Mouse (Mus musculus) CD8-positive naive resting alpha-beta T cell, adult 57 days (primary cell): ENCODE data around the gene Soga1. TPM values are rescaled to one million over a fixed set of nuclear protein-coding genes. Genes with fewer than 3 reads are reported as not detected.

ENCODE experiments used
- total RNA-seq: library from RNA; stranded (reverse); gene quantifications from one replicate; pipeline ENCODE4 v1.2.4, GENCODE M21; 2023

The Soga1 gene
- 0.46 TPM for total RNA-seq

GRCm38 (mm10) chr2:157078793-157079700 is at the start of gene Soga1:
Gene Soga1 (minus strand): TSS chr2:157079254.

GRCm38 (mm10) chr2:157086796-157087195 is 7.7 kb upstream of the Soga1 start, which contains the start of gene Tldc2:
Gene Tldc2 (plus strand): TSS chr2:157087055.

GRCm38 (mm10) chr2:157006511-157007233 is 72.4 kb downstream of the Soga1 start, which contains the start of gene Dsn1:
Gene Dsn1 (minus strand): TSS chr2:157007154.

GRCm38 (mm10) chr2:156991470-156992319 is 87.4 kb downstream of the Soga1 start, which contains the start of gene Ndrg3:
Gene Ndrg3 (minus strand): TSS chr2:156992056.

Other genes starting within 250 kb of the Soga1 start
- gene Tgif2, start 239.2 kb downstream of the Soga1 start, total RNA-seq = 39.1 TPM
- gene 4930518I15Rik, start 221.3 kb downstream of the Soga1 start, total RNA-seq = 3.6 TPM
- gene Rab5if, start 216.1 kb downstream of the Soga1 start, total RNA-seq = 52.5 TPM
- gene Sla2, start 192.1 kb downstream of the Soga1 start, total RNA-seq = 42.0 TPM
- gene Ndrg3, start 87.2 kb downstream of the Soga1 start, total RNA-seq = 56.6 TPM
- gene Dsn1, start 72.1 kb downstream of the Soga1 start, total RNA-seq = 18.1 TPM
- gene Tldc2, start 7.8 kb upstream of the Soga1 start, total RNA-seq = not detected
- gene Samhd1, start 56.0 kb upstream of the Soga1 start, total RNA-seq = 271 TPM
- gene Rbl1, start 125.3 kb upstream of the Soga1 start, total RNA-seq = 31.5 TPM
- 130 TPM for gene Rpn2, start 199.8 kb upstream of the Soga1 start, total RNA-seq
- gene Mroh8, start 200.3 kb upstream of the Soga1 start, total RNA-seq = 0.83 TPM